Mouse (Mus musculus): ENCODE results near the gene Lrp1.
"Not testable (repeated sequence)": the region's sequence is repeated elsewhere in the genome, so short reads cannot be mapped to it uniquely, and the experiment has no call there.

Lrp1 gene

DNA sequence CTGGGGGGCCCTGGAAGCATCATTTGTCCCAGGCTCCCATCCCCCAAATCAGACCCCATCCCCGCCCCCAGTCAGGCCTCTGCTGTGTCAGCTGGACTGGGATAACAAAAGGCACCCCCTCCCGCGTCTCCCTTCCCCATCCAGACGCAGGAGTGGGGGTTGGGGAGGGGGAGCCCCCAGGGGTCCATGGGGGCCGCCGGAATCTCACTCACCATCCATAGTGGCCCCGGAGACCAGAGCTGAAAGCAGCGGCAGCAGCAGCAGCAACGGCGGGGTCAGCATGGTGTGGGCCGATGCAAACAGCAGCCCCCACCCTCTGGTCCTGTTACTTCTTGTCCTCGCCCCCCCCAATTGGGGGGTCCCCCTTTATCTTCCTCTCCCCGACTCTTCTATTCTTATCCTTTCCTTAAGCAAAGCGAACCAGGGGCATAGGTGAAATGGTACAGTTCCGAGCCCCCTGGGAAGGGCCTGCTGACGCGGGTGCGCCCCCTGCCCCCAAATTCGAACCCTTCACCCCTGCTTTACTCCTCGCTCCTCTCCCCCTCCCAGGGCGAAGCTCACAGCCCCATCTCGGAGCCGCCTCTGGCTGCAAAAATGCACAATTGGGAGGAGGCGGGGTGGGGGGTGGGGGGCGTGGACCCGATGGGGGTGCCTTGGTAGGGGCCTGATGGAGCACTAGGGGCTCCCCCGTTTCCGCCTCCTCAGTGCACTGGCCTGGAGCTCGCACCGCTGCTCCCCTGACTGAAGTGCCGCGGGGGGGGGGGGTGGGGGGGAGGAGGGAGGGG lies at the start of gene Lrp1:
Lrp1 (minus strand) TSS at position 743 of the 785 bp plus-strand sequence.
- peak in 1 of 2 experiments; percentile 34 for DNase-seq

DNA sequence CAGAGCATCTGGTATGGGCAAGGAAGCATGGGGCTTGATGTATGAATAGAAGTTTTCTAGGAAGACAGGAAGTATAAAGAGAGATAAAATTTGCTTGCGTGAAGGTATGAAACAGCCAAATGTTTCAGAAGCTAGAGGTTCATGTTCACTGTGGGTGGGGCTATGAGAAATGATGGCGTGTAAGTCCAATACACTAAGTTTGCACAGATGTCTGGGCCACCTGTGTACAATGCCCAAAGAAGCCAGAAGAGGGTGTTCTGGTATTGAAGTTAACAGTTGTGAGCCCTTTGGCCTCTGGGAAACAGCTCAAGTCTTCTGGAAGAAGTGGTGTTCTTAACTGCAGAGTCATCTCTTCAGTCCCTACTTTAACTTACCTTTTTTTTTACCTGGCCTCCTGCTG lies 49.2 kb upstream of the Lrp1 start:
- DNase-seq: no peak

GRCm38 (mm10) chr10:127669170-127669569 lies 48.2 kb upstream of the Lrp1 start:
- no peak for DNase-seq

DNA sequence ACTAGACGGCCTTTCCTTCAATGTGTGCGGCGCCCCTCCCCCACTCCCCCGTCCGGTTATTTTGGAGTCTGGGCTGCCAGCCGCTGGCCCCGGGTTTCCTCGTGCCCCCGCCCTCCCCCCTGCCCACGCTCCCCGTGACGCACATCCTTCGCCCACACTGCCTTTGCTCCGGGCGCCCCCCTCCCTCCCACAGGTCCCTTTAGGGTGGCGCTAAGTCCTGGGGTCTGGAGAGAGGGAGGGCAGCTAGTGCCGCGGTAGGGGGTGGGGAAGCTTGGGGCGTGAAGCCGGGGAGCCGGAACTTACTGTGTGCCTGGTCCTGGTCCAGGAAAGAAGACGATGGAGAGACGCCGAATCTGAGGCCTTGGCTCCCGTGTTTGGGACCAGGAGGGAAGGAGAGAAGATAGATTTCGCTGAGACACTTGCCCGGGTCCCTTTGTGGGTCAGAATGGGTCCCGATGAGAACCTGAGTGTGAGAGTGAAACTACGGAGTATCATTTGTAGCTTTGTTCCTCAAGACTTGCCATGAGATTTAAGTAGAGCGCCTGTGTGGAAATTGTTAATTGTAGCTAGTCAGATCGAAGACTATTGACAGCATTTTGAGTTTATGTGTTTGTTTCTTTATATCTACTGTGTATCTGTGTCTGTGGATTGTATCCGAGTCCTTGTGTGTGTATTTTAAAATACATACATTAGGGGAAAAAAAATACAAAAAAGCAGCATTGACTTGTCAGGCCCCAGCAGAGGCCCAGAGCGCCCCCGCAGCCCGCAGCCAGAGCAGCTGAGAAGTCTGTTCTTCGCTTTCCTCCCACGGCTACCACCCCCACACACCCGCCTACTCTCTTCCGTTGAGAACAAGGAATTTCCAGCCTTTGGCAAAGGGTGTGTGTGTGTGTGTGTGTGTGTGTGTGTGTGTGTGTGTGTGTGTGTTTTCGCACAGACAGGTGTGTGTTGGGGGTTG lies 47.4 kb upstream of the Lrp1 start, which contains the start of gene Nab2:
Nab2 (minus strand) TSS at position 476 of the 958 bp plus-strand sequence.
- peak; percentile 84 to 91 for DNase-seq

- peak; percentile 94 for DNase-seq
Observed at GRCm38 (mm10) chr10:127667269-127668092, 46.5 kb upstream of the Lrp1 start.

GRCm38 (mm10) chr10:127666501-127667268 lies 45.7 kb upstream of the Lrp1 start, which contains the start of gene Nemp1:
Nemp1 (plus strand) TSS chr10:127666901.
- peak; percentile 90 to 92 for DNase-seq

DNA sequence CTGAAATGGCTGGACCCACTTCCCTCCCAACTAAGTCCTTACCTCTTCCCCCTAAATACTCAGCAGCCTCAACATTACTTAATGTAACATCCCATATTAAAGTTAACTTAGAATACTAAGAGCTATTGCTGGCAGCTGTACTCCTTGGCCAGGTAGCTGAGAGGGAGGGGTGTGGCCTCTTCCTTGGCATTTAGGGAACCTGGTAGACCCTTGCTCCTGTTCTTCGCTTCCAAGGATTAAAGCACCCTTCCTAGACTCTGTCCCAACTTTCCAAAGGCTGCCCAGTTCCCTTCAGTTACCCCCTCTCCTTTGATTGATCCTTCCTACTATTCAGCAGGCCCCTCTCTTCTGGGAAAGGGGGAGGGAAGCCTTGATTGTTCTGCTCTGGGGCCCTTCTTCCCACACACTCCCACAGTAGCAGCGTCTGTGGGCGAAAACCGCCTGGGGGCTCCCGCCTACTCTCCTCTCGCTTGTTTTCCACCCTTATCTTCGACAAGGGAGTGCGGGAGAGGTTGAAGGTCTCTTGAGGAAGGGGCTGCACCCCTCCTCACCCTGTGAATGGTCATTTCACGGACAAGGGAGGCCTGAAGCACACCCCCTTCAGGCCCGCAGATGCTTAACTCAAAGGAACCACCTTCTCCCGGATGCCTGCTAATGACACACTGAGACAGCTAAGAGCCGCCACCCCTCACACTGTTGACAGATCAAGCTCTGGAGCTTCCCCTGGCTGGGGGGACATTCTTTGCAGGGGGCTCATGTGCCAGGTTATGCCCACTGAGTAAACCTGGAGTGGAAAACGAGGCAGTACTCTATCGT lies 44.6 kb upstream of the Lrp1 start:
- peak in 1 of 2 experiments; percentile 45 for DNase-seq

DNA sequence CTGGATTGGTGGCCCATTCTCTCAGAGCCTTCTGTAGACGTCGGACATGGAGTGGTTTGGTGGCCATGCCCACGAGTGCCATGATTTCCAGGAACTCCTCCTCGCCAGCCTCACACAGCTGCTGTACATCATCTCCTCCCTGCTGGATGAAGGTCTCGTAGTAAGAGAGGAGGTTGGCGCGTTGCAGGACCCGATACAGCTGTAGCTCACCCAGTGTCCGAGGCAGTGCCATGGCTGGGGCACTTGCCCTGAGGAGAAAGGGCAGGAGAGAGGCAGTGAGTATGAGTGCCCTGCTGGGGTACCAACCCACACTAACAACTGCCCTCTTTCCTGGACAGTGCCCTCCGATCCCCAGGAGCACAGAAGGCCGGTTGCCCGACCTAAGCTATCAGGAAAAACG lies 43.9 kb upstream of the Lrp1 start:
- no peak for DNase-seq

DNA sequence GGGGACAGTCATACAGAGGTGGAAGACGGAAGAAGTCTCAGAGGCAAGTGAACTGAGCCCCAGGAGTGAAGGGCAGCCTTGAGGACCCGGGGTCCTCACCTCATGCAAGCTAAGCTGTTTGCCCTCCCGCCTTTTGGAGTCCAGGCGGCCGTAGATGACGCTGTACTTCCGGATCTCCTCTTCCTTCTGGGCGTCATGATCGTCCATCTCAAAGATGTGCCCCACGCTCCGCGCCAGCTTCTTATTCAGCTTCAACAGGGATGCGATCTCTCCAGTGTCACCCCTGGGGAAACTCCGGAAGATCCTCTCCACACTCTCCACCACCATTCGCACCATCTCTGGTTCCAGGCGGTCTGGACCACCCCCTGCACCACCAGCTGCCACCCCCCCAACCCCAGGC lies 43.2 kb upstream of the Lrp1 start:
- no peak for DNase-seq

DNA sequence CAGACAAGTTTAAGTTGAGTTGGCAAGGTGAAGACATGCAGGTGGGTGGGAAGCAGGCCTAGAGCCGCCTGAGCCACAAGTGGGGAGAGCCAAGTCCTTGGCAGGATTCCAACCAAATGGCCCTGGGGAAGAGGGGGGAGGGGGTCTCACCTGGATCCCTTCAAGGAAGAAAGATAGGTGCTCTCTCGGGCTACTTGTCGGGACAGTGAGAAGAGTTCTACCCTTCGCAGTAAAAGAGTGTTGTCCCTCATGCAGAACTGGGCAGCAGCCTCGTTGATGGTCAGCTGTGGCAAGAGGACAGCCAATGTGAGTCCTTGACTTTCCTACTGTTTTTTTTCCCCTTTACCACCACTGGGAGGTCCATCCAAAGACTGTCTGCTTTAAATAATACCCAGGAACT lies 42.6 kb upstream of the Lrp1 start:
- DNase-seq: no peak

- peak in 1 of 2 experiments; percentile 56 for DNase-seq
Observed at GRCm38 (mm10) chr10:127662666-127663253, 41.8 kb upstream of the Lrp1 start.

DNA sequence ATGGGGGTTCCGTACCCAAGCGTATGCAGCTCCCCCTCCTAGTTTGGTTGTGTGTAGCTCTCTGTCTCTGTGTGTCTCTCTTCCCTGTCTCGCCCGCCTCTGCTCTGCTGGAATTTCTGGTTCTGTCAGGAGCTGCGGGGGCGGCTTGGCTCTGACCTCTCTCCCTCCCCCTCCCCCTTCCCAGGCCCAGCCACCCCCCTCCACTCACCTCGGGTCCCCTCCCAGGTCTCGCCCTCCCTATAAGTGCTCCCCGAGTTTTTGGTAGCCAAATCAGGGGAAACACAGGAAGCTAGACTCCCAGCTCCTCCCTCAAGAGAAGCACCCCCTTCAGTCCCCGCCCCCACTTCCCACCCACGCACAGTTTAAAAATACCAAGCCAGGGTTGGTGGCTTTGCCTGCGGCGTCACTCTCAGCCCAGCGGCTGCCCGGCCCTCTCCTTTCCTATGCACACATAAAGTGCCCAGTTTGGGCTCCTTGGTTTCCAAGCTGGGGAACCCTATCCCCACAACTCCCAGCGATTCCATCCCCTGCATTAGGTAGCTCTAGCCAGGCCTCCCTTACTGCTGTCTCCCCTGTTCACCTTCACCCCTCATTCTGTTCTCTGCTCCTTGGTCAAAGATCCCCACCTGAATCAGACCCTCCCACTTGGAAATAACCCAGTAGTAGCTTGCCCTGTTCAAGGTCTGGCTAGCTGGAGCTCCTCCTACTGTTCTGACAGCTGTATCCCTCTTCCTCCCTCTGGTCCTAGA lies 41.1 kb upstream of the Lrp1 start:
- peak; percentile 83 to 89 for DNase-seq

GRCm38 (mm10) chr10:127661291-127661914 lies 40.5 kb upstream of the Lrp1 start:
- DNase-seq: peak; percentile 37 to 65

- no peak for DNase-seq
Observed at GRCm38 (mm10) chr10:127659551-127659950, 38.6 kb upstream of the Lrp1 start.

DNA sequence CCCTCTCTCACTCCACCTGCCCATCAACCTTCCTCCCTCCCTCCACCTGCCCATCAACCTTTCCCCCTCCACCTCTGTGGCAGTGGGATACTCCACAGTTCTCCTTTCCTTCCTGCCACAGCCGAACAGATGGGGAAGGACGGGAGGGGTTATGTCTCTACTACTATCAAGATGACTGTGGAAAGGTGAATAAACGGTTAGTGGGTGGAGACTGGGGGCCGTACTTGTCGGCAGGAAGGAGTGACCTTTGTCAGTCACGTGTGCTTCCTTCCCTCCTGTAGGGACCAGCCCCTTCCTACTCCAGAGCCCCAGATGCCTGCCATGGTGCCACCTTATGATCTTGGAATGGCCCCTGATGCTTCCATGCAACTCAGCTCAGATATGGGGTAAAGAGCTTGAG lies 37.1 kb upstream of the Lrp1 start:
- DNase-seq: peak in 1 of 2 experiments; percentile 52

DNA sequence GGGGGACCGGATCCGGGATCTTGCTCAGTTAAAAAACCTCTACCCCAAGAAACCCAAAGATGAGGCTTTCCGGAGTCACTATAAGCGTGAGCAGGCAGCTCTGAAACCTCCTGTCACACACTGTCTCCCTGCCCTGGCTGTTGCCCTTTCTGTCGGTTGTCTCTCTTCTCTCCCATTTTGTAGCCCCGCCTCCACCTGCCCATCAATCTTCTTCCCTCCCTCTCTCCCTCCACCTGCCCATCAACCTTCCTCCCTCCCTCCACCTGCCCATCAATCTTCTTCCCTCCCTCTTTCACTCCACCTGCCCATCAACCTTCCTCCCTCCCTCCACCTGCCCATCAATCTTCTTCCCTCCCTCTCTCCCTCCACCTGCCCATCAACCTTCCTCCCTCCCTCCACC lies 36.7 kb upstream of the Lrp1 start:
- not testable (repeated sequence) for DNase-seq

DNA sequence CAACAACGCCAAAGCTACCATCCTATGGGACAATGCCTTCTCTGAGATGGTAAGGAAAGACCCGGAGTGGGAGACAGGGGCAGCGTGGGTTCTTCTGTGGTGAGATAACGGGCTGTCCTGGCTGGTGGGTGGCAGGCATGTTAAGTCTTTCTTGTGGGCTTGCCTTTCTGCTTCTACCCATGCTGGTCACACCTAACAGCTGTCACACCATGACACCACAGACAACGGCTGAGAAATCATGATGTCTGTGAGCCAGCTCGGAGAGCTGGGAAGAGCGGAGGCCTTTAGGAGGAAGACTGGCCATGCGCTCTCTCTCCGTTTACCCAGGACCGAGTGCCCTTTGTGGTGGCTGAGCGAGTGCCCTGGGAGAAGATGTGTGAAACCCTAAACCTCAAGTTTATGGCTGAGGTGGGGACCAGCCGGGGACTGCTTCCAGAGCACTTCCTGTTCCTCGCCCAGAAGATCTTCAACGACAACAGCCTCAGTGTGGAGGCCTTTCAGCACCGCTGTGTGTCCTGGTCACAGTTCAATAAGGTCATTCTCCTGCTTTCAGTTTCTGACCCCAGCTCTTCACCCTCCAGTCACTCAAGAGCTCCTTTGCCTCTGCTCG lies 34.1 kb upstream of the Lrp1 start:
- DNase-seq: no peak

- DNase-seq: no peak
Observed at GRCm38 (mm10) chr10:127652906-127653638, 32.1 kb upstream of the Lrp1 start.

Data from kidney, postnatal 36 days (tissue).